Mouse (Mus musculus) natural killer cell, adult 2 months (primary cell): ENCODE measurements around the gene Dio1.

ENCODE experiments used
- DNase-seq, 2 experiments: peaks; one replicate each; pipeline ENCODE4 v3.0.0; 2022; ENCODE audit warnings: low spot score in 2 of 2

Dio1 gene

DNA sequence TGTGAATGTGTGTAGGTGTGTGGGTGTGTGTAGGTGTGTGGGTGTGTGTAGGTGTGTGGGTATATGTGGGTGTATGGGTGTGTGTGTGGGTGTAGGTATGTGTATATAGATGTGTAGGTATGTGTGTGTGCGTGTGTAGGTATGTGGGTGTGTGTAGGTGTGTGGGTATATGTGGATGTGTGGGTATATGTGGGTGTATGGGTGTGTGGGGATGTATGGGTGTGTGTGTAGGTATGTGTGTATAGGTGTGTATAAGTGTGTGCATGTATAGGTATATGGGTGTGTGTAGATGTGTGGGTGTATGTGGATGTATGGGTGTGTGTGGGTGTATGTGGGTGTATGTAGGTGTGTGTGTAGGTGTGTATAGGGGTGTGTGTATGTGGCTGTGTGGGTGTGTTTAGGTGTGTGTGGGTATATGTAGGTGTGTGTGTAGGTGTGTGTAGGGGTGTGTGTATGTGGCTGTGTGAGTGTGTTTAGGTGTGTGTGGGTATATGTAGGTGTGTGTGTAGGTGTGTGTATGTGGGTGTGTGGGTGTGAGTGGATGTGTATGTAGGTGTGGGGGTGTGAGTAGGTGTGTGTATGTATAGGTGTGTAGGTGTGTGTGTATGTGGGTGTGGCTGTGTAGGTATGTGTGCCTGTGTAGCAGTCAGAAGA, 5.9 kb downstream of the Dio1 start:
- DNase-seq: no peak

- DNase-seq: peak; percentile 54 to 75
These were observed 6.6 kb downstream of the Dio1 start for GRCm38 (mm10) chr4:107300371-107300770.

DNA sequence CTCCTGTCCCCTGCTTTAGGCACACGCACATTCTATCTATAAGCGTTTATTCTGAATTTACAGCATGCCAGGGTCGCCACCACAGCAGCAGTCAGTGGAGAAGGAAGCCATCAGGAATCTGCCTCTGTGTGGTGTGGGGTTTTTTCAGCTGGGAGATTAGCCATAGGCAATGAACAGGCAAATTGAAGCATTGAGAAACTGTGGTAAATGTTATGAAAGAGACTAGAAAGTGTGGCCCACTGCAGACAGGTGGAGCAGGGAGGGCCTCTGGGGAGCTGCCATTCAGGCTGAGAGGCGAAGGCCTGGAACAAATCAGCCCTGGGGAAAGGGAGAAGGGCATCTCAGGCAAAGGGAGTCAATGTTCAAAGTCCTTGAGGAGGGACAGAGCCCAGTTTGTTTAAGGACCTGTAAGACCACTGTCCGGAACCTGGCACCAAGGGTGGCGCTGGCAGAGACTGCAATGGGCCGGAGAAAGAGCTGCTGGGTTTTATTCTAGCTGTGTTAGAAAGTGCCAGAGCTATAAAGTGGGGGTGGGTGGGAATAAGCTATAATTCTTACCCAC, 7.1 kb downstream of the Dio1 start:
- DNase-seq: no peak

GRCm38 (mm10) chr4:107298071-107298606, 8.8 kb downstream of the Dio1 start:
- no peak for DNase-seq

DNA sequence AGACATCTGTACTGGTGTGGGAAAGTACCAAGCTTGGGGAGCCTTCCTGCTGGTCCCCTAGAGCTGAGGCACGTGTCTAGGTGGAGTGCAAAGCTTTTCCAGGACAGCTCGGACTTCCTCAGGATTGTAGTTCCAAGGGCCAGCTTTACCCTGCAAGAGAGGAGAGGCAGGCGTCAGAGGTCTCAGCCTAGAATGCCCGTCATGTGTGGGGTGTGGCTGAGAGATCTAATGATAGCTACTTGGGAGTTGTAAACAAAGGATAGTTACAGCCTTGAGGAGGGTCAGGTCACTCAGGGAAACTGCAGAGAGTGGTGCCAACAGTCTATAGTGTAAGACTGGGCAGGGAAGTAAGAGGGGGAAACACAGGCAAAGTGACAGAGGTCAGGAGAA, 14.7 kb downstream of the Dio1 start:
- DNase-seq: no peak

DNA sequence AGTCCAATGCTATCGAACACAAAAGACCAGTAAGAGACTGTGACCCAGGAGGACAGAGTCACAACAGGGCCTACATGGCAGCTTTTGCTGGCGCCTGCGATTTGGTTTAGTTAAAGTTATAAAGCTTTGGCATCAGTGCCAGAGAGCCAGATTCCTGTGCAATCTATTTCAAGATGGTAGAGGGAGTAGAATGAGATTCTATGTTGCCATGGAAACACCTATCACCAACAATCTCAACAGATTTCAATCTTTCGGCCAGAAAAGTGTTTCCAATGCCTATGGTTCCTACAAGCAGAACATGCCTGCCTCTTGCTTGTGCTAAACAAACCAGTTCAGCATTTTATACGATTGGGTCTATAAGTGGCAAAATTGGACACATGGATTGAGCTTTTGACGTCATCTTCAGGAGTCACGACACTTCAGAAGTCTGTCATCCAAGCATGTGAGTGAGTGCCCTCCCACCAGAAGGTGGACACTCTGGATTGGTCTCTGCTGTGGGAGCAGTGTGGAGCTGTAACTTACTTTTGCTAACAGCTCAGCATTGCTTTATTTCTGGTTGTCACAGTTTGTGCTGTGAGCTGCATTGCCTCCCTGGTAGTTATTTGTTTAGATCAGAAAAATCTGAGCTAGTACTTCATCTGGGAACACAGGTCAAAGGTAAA, 15.2 kb downstream of the Dio1 start:
- no peak for DNase-seq

DNA sequence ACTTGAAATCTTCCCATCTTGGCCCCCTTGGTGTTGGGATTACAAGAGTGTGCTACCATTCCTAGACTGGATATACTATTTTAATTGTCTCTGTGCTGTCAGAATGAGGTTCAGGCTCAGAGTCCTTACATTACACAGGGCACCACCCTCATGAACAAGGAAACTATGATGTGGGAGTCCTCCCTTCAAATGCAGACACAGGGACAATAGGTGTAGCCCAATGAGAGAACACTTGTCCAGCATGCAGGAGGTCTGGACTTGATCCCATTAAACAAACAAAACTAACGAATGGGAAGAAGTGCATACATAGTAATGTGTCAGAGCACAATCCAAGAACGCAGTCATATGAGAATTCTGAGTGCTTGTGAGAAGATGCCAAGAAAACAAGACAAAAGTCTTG, 19.5 kb downstream of the Dio1 start:
- DNase-seq: no peak

- no peak for DNase-seq
These were observed 20.6 kb downstream of the Dio1 start for GRCm38 (mm10) chr4:107286386-107286785.

DNA sequence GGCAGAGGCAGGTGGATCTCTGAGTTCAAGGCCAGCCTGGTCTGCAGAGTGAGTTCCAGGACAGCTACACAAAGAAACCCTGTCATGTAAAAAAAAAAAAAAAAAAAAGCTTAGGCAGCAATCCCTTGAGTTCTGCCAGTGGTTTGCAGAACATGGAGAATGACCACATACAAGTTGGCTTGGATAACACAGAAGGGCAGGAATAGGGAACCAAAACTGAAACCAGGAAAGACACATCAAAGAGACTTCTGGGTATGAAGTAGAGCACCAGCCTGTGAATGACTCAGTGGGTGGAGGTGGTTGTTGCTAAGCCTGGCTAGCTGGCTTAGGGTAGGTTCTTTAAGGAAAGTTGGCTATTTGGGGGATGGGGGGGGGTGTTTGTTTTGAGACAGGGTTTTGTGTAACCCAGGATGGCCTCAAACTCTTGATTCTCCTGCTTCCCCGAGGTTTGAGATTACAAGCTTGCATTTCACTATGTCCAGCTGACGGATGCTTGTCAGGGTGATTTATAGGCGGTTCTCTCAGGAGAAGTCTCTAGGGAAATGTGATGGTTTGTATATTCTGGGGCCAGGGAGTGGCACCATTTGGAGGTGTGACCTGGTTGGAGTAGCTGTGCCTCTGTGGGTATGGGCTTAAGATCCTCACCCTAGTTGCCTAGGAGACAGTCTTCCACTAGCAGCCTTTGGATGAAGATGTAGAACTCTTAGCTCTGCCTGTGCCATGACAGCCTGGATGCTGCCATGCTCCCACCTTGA, 21.3 kb downstream of the Dio1 start:
- no peak for DNase-seq

DNA sequence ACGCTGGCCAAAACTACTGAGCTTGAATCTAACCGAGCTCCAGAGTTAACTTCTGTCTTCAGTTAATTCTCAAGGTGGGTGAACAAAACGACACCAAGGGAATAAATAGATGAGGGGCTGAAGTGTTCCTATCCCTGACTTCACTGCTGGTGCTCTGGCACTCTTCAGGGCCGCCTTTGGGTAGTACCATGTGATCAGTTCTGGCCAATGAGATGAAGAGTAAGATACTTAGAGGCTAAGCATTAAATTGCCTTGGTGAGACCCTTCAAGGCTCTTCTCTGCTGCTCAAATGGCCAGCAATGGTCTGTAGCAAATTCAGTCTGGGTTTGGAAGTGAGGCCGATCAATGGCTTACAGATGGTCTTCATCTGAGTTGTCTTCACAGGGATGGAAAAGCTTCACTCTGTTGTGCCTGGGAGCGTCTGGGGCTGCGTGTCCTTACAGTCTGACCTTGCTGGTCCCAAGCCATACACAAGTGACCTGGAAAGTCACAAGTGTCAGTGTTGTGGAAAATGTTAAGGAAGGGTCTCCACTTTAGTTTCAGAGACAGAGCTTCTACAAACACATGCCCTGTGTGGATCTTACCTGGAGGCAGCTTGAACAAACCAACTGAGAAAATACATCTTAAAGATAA, 26.0 kb downstream of the Dio1 start:
- DNase-seq: no peak

DNA sequence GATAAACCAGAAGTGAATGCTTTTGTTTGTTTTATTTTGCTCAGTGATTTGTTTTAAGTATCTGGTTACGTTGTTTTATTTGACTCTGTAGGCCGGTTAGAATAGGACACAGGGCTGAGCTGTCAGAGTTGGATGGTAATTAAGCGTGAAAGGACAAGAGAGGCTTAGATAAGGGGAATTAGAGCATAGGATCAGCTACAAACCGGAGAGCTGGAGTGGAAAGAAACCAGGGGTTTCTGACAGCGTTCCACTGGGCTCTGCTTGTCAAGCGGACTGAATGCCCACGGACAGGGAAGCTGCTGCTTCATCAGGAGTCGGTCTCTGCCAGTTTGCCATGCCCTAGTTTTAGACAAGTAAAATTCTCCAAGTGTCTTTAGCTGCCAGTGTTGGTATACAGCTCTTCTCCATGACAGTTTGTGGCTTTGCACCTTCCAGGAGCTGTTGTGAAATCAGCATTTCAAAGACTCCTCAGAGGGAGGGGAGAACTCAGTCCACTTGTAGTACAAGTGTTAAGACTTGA, 28.7 kb downstream of the Dio1 start:
- no peak for DNase-seq

GRCm38 (mm10) chr4:107274511-107274910, 32.5 kb downstream of the Dio1 start:
- DNase-seq: no peak

- DNase-seq: no peak
These were observed 33.3 kb downstream of the Dio1 start for GRCm38 (mm10) chr4:107273683-107274082.

DNA sequence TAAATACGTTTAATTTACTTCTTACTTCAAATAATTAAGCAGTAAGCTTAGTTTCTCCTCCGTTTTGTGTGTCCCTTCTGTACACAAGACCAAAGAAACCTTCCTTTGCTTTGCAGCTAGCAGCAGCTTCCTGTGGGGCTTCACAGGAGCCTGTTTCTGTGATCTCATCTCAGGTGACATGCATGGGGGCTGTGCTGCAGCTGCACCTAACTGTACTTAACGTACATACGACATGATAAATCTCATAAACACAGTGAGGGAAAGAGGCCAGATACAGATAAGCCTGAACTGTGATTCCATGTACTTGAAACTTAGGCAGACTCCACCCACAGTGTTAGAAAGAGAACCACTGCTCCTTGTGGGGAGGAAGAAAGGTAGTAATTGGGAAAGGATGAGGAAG, 47.0 kb downstream of the Dio1 start:
- peak in 1 of 2 experiments; percentile 36 for DNase-seq

GRCm38 (mm10) chr4:107254414-107254813, 52.6 kb downstream of the Dio1 start:
- no peak for DNase-seq

DNA sequence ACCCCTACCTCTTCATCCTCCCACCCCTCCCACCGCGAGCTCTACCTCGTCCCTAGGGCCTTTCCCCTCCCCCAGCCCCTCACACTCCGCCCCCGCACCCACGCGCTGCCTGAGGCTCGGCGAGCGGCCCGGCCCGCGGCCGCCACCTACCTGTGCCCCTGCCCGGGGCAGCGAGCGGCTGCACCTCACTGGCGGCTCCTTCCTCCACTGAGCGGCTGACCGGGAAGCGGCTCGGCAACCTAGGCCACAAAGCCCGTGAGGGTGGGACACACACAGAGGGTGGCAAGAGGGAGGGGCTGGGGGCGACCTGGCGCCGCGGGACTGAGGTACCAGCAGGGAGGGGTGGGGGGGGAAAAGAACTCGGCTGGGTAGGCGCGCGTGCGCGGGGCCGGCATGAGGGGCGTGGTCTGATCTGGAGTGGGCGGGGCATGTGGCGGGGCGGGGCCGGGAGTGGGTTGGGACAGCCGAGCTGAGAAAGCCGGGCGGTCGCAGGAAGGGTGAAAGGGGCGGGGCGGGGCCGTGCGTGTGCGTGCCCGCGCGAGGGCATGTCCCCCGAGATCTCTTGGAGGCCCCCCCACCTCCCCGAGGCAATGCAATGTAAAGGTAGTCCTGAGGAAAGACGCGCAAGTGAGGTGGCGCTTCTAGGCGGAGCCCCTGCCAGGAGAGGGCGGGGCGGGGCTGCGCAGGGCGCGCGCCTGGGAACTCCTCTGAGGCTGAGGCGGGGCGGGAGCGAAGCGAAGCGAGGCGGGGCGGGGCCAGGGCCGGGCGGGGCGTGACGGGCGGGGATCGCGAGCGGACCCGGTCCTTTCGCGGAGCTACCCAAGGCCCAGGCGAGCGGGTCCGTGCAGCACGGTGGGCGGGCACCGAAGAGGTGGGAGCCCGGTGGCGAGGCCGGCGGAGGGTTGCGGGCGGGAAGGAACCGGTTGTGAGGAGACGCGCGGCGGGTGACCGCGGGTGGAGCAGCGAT, 53.6 kb downstream of the Dio1 start, which contains the start of the genes Lrrc42 and Hspb11:
Lrrc42 (minus strand) TSS at position 408 of the 967 bp plus-strand sequence.
Hspb11 (plus strand) TSS at position 469 of the 967 bp plus-strand sequence.
- peak; percentile 93 to 96 for DNase-seq

DNA sequence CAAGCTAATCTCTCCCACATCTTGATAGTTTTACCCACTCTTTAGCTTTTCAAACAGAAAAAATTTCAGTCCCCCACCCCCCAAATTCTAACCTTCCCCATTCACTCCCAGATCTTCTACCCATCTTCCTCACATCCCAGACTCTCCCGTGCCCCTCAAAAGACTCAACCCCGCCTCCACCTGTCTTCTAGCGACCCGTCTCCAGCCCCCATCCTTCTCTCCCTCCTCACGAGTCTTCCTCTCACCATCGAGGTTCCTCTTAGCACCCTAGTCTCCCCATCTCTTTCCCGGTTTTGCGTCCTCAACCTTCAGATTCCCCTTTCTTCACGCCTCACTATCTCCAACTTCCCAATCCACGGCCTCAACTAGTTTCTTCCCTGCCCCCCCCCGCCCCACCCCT, 54.4 kb downstream of the Dio1 start:
- no peak for DNase-seq

GRCm38 (mm10) chr4:107250494-107250893, 56.5 kb downstream of the Dio1 start:
- peak in 1 of 2 experiments; percentile 31 for DNase-seq

DNA sequence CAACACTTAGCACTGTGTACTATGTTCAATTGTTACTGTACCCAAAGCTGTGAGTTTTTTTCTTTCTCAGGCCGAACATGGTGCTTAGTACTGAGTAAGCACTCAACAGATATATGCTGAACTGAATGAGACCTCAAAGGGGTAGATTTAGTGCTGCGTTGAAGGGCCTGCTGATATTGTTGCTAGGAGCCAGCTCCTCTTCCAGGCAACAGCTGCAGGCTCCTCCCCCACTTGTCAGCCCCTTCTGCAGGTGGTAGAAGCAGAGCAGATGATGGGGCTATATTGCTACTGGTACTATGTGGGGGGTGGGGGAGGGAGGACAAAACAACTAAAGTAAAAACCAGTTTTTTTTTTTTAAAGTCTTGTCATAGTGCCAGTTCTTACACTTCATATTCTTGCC, 57.5 kb downstream of the Dio1 start:
- no peak for DNase-seq

DNA sequence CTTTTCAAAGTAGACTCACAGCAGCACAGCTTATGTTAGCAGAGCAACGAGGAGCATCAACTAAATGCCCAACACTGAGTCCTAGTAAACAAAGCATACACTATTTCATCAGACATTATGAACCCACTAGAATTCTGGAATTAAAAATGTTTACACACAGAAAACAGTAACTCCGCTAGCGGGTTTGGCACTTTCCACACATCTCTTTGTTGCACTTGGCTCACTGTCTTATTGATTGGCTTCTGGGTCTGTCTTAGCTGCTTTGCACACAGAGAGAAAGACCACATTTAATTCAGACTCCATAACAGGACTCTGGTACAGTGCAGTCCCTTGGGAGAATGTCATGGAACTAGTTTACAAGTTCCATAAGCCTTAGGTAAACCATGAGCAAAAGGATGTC, 58.9 kb downstream of the Dio1 start:
- DNase-seq: no peak
